Mouse (Mus musculus): Measurements from ENCODE around the gene Dynll2.
"Not testable (repeated sequence)": the region's sequence is repeated elsewhere in the genome, so short reads cannot be mapped to it uniquely, and the experiment has no call there.

The Dynll2 gene

DNA sequence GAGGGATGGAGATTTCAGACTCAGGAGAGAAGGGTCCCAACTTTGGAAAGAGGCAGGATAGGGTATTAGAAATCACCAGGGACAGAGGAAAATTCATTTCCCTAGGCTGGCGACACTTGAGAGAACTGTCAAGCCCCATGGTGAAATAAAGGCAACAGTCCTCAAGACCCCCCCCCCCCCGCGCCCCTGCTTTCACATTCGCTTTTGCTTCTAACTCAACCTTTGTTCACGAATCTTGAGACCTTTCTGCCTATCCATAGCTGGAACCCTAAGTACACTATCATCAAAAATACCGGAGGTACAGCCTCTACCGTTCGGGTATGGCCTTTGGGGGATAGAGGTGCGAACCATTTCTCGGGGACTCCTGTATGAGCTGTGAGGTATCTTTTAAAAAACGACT lies 528 bp upstream of the Dynll2 start:
- peak; percentile 64 for DNase-seq (ENCODE audit: low read depth)

DNA sequence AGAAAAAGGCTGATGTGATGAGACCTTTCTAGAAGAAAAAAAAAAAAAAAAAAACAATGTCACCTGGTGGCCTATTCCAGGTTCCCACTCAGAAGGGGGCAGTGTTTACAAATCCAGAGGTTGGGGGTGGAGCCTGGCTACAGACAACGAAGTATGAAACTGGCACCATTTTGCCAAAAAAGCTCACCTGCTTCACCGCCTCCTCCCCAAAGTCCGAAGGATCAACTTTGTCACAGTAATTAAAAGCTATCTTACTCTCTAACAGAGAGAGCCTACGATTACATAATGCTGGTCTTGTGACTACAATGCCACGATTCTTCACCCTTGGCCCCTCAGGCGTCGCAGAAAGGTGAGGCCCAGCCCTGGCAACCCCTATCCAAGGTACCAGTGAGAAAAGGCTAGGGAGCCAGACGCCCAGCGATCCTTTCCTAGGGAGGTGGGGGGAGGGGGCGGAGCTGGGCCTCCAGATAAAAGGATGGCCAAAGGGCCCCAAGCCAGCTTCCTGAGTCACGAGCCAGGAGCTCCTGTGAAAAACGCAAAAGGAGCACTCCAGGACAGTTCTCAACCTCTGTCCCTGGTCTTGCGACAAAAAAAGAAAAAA lies 1.1 kb downstream of the Dynll2 start:
- peak; percentile 76 for DNase-seq (ENCODE audit: low read depth)

DNA sequence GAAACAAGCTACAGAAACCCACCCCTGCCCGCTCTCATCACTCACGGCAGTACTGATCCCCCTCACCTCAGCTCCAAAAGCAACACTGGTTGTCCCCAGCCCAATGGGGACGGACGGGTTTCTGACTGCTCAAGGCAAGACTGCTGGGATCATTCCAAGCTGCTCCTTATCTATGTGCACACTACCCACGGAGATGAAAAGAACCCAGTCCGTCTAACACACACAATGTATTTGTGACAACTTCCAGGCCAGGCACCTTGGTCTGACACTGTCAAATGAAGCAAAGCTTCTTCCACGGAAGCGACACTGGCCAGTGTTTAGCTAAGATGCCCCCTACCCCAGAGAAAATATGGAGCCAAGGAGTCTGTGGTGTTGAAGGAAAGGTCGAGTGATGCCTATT lies 1.7 kb downstream of the Dynll2 start:
- DNase-seq (ENCODE audit: low read depth), result no peak

DNA sequence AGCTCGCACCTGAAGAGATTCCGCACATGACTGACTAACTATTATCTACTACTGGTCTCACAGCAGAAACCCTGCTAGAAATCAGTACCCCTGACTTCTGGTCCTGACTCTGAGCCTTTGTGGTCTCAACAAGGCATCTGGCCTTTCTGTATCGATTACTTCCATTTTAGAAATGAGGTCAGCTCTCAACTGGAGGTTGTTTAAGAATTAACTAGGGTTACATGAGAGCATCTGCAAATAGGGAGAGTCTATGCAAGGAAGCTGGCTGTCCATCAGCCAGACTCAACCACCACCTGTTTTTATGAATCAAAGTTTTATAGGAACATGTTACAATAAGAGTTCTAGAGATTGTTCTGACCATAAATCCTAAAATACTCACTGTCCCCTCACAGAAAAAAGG lies 2.8 kb downstream of the Dynll2 start:
- DNase-seq (ENCODE audit: low read depth), result no peak

DNA sequence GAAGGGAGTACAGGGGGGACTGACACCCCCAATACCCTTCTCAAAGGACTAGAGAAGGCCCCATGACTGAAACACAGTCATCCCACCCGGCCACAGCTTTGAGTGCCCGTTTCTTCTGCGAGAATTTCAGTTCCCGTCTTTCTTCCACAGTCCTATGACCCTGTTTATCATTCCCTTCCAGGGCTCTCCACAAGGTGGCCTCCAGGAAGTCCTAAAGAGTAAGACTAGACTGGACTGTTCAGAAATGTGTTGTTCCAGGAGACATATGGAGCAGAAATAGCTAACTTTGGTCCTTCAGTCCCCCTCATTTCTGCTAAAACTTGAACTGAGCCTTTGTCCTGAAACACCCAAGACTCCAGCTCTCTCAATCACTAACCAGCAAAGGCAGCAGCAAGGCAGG lies 8.4 kb downstream of the Dynll2 start:
- no peak for DNase-seq (ENCODE audit: low read depth)

DNA sequence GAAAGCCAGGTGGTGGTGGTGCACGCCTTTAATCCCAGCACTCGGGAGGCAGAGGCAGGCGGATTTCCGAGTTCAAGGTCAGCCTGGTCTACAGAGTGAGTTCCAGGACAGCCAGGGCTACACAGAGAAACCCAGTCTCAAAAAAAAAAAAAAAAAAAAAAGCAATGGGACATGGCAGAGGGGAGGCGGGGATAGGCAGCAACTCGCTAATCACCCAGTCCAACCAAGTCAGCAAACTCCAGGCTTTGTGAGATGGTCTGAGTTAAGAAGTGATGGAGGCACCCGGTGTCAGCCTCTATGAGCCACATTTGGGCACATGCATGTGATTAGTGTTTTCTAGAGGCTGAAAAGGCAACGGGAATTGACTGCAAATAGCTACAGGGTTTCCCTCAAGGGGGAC lies 10.3 kb downstream of the Dynll2 start:
- not testable (repeated sequence) for DNase-seq (ENCODE audit: low read depth)

DNA sequence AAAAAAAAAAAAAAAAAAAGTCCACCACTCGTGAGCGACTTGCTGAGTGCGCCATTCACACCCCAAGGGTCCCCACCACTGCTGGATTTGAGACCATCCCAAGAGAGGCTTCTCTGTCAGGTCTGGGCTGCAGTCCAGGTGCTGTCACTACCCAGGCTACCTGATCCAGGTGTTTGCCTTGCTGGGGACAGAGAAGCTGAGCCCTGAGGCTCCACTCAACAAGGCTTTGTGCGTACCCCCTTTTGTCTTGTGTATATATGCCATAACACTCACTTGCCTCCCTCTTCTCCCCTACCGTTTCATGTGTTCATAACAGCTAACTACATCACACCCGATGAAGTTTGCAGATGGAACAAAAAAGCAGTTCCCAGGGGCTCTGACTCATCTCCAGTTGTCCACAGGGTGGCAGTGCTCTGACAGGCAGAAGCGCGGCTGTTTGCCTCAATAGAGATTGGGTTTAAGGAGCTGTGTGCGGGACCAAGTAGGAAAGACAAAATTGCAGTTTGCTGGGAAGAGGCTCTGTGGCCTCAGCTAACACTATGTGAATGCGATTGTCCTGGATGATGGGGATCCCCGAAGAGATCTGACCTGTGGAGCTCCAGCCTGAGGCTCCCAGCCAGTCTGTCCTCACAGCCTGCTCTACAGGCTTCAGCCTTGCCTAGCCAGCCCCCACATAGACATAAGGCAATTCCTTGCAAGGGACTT lies 12.7 kb downstream of the Dynll2 start:
- DNase-seq (ENCODE audit: low read depth), result peak; percentile 79

DNA sequence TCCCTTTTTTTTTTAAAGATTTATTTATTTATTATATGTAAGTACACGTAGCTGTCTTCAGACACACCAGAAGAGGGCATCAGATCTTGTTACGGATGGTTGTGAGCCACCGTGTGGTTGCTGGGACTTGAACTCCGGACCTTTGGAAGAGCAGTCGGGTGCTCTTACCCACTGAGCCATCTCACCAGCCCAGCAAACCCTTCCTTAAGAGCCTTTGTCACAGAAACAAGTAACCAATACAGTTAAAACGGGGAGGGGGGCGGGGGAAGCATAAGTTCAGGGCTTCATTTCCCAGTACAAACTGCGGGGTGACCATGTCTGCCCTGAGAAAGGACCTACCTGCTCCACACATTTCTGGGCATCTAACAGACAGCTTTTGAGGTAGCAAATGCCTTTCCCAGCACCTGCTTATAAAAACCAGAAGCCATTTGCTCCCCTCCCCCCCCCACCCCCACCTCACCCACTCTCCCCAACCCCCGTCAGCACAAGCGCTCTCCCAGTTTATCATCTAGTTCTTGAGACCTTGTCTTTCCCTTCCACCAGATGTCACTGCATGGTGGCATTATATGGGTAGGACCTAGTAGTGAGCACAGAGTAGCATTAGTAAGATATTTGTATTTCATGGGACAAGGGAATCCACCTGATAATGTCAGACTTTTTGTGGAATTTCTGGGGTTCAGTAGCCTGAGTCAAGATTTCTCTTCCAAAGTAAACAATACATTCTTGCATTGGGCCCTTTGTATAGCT lies 13.6 kb downstream of the Dynll2 start:
- peak; percentile 47 for DNase-seq (ENCODE audit: low read depth)

DNA sequence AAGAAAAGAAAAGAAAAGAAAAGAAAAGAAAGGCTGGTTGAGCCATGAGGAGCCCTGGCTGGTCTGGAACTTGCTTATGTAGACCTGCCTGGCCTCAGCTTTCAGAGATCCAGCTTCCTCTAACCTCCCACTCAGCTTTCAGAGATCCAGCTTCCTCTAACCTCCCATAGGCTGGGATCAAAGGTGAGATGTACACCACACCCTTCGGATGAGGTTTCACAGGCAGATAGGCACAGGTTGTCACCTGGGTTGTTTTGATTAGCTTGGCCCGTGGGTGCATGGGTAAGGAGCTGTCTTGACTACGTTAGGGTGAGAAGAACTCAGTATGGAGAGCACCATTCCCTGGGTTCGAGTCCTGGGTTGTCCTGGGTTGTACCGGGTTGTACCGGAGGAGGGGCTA lies 14.5 kb downstream of the Dynll2 start:
- no peak for DNase-seq (ENCODE audit: low read depth)

DNA sequence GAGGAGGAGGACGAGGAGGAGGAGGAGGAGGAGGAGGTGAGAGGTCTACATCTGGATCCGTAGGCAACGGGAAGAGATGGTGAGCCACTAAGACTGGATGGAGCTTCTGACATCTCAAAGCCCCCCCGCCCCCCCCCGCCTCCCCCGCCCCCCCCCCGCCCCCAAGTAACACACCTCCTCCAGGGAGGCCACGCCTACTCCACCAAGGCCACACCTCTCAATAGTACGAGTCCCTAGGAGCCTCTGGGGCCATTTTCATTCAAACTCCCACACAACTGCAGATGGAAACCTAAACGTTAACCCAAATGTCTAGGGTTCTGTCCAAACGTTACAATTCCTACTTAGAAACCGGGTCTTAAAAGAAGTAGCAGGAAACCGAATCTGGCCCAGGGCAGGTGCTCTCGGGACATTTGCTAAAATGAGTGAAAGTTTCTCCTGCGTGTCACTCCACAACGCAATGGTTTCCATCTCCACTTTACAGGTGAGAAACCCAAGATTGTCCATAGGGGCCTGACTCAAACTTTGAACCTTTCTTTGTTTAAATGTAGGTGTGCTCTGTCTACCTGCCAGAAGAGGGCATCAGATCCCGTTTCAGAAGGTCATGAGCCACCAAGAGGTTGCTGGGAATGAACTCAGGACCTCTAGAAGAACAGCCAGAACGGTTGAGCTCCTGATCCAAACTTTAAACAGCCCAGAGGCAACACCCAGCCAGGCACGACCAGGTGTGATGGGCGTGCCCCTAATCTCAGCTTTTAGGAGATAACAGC lies 18.8 kb downstream of the Dynll2 start:
- DNase-seq (ENCODE audit: low read depth), result peak; percentile 84

DNA sequence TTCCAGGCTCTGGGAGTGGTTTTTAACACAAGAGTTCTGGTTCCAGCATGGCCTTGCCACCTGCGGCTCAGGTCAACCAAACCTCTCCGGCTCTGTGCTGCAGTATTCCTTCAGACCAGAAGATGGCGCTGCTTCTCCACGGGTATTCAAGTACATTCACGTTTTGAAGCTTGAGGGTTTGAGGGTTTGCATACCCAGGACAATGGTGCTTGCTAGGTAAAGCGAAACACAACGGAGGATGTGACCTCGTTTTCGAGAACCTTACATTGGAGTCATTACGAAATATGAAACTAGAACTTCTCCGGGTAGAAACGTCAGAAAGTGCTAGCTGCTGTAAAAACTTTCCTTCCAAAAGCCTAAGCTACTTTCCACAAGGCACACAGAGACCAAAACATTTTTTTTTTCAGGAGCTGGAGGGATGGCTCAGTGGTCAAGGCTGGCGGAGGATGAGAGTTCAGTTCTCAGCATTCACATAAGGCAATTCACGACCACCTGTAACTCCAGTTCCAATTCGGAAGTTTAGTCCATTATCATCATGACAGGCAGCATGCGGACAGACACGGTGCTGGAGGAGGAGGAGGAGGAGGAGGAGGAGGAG lies 19.5 kb downstream of the Dynll2 start:
- peak; percentile 97 for DNase-seq (ENCODE audit: low read depth)

DNA sequence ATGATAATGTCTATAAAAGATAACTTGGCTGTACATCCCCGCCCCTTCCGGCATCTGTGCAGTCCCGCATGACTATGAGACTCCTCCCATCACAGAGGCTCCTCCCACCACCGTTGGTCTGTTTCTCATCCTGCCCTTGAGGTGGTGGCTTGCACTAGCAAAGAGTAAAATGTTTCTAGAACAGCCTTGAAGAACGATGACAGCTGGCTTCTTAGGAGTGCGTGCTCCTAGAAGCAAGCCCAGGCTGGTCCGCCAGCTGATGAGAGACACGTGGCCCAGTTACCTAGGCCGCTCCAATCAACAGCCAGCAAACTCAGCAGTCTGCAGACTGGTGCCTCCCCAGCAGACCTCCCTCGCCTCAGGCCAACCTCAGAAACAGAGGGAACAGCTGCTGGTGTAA lies 21.1 kb downstream of the Dynll2 start:
- DNase-seq (ENCODE audit: low read depth), result peak; percentile 85

DNA sequence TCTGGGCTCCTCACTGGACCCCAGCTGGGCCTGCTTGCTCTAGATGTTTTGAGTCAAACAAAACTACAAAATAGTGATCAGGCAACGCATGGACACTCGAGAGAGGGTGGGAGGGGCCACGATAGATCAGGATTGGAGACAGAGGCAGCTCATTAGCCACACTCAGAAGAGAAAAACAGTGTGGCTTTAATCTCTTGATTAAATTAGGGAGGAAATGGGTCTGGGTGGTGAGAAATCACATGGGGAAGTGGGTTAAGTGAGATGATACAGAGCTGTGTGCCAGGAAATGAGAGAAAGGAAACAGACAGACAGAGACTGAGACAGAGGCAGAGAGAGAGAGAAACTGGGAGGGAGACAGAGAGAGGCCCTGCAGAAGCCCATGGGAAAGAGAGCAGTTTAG lies 22.0 kb downstream of the Dynll2 start:
- DNase-seq (ENCODE audit: low read depth), result peak; percentile 72

DNA sequence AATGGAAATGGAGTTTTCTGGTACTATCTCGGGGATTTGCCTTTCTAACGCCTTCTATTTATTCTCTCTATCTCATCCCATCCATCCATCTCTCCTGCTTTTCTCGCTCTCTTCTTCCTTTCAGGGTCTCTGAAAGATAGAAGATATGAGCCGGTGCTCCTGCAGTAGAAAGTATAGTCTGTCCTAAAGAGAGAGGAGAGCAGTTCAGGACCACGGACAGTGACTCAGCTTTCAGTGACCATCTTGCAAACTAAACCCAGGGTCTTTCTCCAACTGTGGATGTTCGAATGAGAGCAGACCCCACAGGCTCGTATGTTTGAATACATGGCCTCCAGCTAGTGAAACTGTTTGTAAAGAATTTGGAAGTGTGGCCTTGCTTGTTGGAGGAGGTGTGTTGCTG lies 30.3 kb downstream of the Dynll2 start:
- peak; percentile 57 for DNase-seq (ENCODE audit: low read depth)

DNA sequence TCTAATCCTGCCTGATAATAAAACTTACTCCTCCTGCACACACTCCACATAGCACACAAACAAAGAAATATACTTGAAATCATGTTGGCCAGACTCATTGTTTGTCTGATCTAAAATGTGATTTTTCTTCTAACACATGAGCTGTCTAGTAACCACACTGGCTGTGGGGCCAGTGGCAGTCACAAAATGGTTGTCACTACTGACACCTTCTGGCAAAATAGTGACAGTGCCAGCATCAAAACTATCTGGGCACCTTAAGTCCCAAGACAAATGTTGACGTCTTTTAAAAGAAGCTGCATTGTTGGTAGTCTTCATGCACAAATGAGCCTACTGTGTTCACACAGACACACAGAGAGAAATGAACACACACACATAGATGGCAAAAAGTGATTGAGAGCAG lies 32.2 kb downstream of the Dynll2 start:
- peak; percentile 75 for DNase-seq (ENCODE audit: low read depth)

DNA sequence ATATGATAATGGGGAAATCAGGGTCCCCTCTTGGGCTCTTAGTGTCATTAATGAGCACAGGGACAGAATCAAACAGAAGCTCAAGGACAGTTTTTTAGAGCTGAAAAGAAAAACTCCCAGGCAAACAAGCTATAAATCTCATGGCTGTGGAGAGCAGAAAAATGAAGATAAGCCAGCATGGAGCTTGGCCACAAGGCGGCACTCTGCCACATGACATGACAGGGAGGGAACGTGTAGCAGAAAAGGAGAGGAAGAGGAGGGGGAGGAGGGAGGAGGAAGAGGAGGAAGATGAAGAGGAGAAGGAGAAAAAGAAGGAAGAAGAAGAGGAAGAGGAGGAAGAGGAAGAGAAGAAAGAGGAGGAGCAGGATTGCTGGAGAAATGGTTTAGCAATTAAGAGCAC lies 37.3 kb downstream of the Dynll2 start:
- peak; percentile 34 for DNase-seq (ENCODE audit: low read depth)

DNA sequence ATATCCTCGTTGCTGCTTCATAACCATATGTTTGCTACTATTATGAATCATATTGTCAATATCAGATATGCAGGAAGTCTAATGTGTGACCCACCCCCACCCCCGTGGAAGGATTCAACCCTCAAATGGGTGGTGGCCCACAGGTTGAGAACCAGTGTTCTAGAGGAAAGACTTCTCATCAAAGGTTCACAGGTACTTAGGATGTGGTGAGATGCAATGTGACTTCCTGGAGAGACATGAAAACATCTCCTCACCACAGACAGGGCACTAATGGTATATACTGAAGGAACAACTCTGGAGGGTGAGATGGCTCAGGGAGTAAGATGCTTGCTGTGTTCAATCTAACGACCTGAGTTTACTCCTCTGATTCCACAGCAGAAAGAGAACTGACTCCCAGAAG lies 51.9 kb downstream of the Dynll2 start:
- DNase-seq (ENCODE audit: low read depth), result peak; percentile 71

DNA sequence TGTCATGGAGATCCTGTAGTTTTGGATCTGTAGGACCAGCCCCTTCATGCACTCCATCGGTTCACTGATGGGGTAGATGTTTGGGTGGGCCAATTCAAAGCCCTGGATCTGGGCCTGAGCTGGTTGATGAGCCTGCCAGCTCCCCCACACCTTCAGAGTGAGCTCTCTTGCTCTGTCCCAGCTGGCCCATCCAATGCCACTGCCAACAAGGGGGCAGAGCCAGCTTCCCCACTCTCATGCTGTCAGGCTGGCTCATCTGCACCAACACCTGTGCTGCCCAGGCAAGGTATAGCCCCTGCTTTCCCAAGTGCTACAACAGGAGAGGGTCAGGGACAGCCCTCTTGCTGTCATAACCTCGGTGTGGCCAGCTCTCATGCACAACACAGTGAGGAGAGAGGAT lies 53.6 kb downstream of the Dynll2 start:
- DNase-seq (ENCODE audit: low read depth), result no peak

DNA sequence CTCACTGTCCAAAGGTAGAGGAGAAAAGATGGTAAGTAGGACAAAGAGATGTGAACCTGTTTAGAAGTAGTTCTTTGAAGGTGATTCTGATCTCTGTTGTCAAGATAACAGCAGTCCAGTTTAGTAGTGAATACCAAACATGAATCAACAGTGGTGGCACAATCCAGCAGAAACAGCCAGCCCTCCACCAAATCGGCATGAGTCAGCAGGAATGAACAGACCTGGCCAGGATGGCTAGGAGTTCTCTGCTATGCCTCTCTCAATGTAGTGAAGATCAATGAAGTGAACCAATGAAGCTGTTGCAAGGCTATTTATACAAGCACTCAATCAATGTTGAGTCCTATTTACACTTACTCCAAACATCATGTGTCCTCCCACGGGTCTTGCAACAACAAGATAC lies 57.0 kb downstream of the Dynll2 start:
- no peak for DNase-seq (ENCODE audit: low read depth)

Data from induced T-regulatory cell, adult 2 months (primary cell).